Mouse (Mus musculus) E14TG2a.4 (cell line): ENCODE measurements at regions not wholly inside any gene's neighbourhood (a gene's known extent, or its start where the extent isn't known, plus 50 kb on each side); places are given as distances from the start of the nearest gene placed in this dataset.

ENCODE experiments used
- CTCF ChIP-seq: conservative IDR thresholded peaks from 2 replicates; pipeline ENCODE4 v1.5.1; 2014; ENCODE audit warnings: low read length
- NANOG ChIP-seq: IDR thresholded peaks from 2 replicates; pipeline ENCODE4 v1.6.1; 2014; ENCODE audit warnings: borderline replicate concordance, low read length, mixed read lengths

DNA sequence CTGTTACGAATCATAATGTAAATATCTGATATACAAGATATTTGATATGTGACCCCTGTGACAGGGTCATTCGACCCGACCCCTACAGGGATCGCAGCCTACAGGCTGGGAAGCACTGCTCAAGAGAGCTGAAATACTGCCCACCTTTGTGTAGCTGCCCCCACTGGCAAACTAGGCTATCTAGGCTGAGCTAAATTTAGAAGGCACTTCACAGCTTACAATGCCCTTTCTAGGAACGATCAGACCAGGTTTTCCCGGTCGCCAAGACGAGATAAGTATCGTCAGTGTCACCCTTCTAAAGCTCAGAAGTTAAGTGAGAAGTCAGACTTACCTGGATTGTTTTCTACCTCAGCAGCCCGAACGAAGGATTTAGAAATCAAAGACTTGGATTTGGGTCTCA, 71.9 kb upstream of the Ptgfrn start:
- TF ChIP-seq NANOG, result no peak
- no peak for TF ChIP-seq CTCF
